Mouse (Mus musculus) left cerebral cortex, postnatal 10 days (tissue): ENCODE measurements around the gene Kmt2b. TPM values are rescaled to one million over a fixed set of nuclear protein-coding genes. Genes with fewer than 3 reads are reported as not detected.

Experiments used
- DNase-seq, 2 experiments: peaks; one replicate each; pipeline ENCODE4 v3.0.0; 2021 to 2022; ENCODE audit warnings: low spot score in 2 of 2, mixed read lengths in 1 of 2; ENCODE audit errors: extremely low spot score in 1 of 2
- intact Hi-C: fragments of 180-260 bp; cut with DNase I; formaldehyde crosslinking; loops from one replicate; pipeline ENCODE4 v1.15.1; 2025
- total RNA-seq, 2 experiments: library from RNA; stranded (reverse); gene quantifications; 2 replicates each; pipeline ENCODE4 v1.2.3; 2021

The Kmt2b gene
- total RNA-seq: 10 to 100 TPM; 54.1 to 56.9 TPM

DNA sequence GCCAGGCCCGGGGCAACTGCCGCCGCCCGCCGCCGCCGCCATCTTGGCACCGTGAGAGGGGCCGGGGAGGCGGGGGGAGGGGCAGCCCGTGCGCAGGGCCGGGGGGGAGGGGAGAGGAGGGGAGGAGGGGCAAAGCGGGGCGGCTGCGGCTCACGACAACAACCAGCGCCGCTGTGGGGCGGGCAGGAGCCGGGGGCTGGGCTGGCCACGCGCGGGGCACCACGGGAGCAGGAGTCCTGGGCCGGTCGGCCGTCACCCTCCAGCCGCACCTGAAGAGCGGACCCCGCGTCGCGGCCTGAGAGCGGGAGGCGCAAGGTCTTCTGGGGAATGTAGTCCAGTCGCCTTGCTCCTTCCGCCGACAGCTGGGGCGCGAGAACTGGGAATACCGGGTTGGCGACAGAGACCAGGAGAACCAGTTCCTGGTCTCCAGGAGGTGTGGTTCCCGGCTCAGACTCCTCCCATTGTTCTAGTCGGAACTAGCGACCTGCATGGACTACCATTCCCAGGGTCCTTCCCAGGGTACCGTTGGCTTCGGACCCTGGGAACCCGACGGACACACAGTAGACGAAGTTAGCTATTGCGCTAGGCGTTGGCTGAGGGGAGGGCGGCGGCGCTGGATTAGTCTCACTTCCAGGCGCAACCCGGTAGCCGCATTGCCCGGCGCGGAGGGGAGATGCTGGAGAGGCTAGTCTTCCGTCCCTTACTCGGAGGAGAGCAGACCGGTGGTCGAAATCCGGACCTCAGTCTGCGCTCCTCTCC, at the start of gene Kmt2b:
Gene Kmt2b, minus strand, starts transcription at position 51 of the 759 bp plus-strand sequence.
- intact Hi-C loops: no loop called here
- DNase-seq: peak; percentile 94 to 98

DNA sequence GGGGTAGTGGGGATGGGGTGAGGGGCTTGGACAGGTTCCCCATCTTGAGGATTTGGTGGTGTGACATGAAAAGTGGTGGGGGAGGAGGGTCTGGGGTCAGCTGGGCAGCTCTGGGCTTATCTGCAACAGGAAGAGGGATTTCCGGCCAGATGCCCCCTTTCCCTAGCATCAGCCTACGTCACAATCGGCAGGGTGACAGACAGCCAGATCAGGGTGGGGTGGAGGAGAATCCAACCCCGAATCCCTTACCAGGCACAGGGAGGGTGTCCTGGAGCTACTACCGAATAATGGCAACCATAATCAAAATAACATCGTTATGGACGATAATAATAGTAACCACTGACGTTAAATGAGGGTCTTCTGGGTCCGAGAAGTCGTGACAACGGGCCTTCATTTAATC, 47.9 kb upstream of the Kmt2b start:
- DNase-seq: no peak
- intact Hi-C loops: no loop called here

DNA sequence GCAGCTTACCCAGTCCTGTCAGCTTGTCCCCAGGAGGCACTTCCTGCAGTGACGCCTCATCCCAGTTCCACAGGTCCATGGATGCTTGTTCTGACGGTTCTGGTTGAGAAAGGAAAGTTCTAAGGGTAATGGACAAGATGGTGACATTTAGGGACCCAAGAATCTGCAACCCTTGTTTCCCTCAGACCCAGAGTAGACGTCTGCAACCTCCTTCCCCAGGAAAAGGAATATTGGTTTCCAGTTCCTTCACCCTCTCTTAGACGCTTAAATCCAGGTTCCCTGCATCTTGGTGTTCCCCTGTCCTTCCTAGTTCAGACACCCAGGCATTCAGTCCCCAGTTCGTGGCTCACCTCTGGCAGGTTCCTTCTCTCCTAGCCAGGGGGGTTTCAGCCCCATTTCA, 47.2 kb upstream of the Kmt2b start, which contains the start of gene Etv2:
Gene Etv2, minus strand, starts transcription at position 101 of the 400 bp plus-strand sequence.
- DNase-seq: no peak
- intact Hi-C loops: no loop called here

DNA sequence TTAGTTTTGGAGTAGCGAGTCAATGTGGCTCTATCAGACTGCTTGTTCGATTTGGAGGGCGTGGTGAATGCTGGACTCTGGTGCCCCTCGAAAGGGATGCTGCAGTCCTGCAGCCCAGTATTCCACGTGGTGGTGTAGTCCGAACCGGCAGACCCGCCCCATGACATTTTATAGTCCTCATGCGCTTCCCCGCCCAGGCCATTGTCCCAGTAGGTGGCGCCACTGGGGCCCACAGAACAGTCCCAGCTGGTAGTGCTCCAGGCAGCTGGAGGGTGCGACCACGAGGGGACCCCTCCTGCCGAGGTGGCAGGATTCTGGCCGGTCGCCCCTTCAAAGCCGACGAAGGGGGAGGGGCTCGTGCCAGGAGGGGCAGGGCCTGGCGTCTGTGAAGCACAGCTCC, 46.1 kb upstream of the Kmt2b start:
- intact Hi-C loops: no loop called here
- DNase-seq: peak in 1 of 2 experiments; percentile 78

DNA sequence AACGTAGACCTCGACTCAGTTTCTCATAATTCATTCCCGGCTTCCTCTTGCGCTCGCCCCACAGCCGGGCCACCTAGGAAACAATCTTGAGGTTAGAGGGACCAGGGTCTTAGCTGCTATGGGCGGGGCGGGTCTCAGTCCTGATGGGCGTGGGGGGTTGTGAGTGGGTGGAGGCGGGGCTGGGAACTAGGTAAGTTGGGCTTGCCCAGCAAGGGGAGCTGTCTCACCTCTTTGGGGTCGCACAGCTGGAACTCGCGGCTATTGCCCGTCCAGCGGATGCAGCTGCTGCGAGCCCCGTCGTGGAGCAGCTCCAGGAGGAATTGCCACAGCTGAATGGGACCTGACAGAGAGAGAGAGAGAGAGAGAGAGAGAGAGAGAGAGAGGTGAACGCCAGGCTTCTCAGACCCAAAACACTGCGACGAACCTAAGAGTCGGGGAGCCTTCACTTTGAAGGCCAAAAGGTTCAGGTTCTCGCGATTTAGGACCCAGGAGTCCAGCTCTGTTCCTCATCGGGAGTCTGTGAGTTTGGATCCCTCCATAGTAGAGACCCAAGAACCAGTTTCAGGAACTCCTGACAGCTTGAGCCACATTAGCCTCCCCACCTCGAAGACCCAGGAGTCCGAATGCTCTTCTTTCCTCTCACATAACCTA, 45.4 kb upstream of the Kmt2b start:
- no peak for DNase-seq
- intact Hi-C loops: no loop called here

DNA sequence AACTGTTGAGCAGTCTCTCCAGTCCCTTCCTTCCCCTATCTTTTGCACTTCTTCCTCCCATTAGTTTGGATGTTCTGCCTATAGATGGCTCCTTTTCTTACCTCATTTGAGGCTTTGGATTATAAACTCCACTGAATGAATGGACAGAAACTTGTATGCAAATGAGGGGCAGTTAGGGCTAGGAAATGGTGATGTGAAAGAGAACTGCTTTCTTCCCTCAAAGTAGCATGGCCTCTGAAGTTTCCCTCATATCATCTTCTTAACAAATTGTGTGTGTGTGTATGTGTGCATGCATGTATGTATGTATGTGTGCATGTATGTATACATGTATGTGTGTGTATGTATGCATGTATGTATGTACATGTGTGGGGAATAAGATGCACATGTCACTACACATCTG, 40.5 kb upstream of the Kmt2b start:
- intact Hi-C loops: no loop called here
- DNase-seq: no peak

DNA sequence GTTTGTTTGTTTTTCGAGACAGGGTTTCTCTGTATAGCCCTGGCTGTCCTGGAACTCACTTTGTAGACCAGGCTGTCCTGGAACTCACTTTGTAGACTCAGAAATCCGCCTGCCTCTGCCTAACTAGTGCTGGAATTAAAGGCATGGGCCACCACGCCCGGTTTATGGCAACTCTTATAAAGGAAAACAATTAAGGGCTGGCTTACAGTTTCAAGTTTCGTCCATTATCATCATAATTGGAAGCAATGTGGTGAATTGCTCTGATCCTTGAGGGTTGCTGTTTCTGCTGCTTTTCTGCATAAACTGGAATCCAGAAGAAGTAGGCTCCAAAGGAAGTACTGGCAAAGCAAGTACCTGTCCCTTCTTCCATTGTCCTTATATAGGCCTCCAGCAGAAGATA, 38.1 kb upstream of the Kmt2b start:
- intact Hi-C loops: no loop called here
- no peak for DNase-seq

DNA sequence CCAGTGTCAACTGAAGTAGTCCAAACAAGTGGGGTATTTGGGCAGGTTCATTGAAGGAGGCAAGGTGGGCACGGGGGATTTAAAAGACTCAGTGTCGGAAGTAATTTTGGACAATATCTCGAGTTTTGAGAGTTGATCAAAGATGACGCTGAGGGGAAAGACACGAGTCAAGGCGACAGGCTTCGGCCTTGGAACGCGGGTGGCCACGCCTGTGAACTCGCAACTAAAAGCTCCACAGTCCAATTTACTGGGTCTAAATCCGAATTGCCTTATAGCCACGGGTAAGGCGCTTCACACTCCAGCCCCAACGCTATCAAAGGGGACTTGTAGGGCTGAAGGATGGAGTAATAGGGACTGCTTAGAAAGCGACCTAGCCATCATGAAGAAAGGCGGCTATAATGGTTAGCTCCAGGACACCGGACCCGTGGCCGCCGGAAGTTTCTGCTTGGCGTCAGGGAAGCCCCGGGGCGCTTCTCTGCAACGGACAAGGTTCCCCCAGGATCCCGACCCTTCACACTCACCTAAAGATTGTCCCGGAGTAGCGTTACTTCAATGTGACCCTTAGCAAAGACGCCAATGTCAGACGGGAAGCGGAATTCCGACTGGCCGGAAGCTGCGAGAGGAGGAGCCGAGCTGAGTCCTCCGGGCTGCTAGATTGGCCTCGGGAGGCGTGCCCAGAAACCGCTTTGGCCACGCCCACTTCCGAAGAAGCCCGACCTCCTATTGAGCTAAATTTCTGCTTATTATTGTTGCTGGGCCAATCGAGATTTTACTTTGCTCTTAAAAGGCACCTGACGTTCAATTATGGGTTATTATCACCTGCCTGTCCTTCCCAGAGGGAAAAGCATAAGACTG, 37.2 kb upstream of the Kmt2b start, which contains the start of gene Cox6b1:
Gene Cox6b1, minus strand, starts transcription at position 622 of the 855 bp plus-strand sequence.
- DNase-seq: peak; percentile 83 to 93
- intact Hi-C loops: no loop called here

DNA sequence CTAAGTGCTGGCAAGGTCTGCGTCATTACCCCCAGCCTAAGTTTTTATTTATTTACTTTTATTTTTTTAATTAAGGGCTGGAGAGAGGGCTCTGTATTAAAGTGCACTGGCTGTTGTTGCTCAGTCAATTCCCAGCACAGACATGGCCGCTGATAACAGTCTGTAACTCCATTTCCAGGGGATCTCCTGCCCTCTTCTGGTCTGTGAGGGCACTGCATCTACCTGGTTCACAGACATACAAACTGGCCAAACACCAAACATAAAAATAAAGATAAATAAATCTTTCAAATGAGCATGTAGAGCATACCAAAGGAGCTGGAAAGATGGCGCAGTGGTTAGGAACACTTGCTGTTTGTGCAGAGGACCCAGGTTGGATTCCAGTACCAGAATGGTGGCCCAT, 30.7 kb upstream of the Kmt2b start:
- DNase-seq: no peak
- intact Hi-C loops: no loop called here

DNA sequence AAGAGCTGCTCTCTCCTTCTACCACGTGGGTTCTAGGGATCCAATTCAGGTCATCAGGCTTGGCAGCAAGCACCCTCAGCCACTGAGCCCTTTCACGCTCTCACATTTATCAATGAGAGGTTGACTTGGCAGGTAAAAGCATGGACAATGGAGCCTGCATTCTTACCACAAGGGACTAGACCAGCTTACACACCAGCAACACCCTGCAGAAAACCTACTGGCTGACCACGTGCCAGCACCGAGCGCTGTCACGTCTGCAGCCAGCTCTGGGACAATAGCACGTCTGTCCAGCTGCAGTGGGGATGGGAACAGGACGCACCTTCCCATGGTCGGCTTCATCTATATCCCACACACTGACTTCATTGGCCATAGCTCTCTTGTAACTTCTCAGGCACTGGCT, 30.1 kb upstream of the Kmt2b start:
- intact Hi-C loops: no loop called here
- no peak for DNase-seq

DNA sequence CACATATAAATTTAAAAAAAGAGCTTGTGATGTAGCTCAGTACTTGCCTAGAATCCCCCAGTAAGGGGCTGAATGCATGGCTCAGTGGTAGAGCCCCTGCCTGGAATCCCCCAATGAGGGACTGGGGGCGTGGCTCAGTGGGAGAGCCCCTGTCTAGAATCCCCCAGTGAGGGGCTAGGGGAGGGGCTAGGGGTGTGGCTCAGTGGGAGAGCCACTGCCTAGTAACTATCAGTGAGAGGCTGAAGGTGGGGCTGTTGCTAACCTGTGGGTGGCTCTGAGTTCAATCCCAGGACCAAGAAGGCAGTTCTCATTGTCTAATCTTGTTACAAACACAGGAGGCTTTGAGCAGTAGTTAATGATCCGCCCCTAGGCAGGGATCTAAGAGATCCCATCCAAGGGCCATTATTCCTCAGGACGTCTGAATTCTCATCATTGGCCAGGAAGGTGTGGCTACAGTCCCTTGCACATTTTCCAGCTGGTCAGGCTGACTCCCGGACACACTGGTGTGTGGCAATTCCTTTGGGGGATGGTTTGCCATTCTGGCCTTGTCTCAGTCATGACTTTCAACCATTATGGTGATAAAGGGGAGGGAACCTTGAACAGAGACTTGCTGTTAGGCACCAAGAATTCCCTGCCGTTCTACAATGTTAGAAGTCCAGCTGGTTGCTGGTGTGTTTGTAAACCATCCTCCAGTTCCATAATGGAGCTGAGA, 26.7 kb upstream of the Kmt2b start:
- DNase-seq: no peak
- intact Hi-C loops: no loop called here

DNA sequence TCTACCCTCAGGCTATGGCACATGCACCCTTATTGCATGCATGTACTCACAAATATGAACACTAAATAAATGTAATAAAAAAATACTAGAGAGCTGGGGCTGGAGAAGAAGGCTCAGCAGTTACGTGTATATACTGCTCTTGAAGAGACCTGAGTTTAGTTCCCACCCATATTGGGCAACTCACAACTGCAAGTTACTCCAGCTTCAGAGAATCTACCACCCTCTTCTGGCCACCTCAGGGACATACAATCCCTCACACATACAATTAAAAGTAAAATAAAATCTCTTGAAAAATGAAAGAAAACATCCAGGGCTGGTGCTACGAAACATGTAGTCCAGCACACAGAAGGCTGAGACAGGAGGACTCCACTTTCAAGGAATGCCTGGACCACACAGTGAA, 25.9 kb upstream of the Kmt2b start:
- intact Hi-C loops: no loop called here
- DNase-seq: no peak

DNA sequence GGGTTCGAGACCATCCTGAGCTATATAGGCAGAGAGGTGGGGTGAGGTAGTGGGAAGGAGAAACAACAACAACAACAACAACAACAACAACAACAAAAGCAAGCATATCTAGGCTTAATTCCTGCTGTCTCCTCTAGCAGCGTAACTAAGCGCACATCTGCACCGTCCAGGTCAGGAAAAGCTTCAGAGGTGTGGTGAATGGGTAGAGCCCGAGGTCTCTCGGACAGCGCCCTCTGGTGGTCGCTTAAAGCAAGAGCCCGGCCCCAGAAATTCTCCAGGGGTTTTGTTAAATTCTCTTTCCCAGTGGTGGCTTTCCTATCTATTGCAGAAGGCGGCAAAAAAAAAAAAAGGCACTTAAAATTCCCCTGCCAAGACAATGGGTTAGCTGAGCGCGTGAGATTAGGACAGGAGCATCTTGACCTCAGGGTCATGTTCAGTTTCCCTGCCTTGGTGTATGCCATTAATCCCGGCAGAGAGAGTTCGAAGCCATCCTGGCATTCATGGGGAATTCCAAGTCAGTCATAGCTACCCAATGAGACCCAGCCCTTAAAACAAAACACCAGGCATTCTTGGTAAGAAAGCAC, 25.1 kb upstream of the Kmt2b start:
- intact Hi-C loops: no loop called here
- peak; percentile 39 to 54 for DNase-seq

DNA sequence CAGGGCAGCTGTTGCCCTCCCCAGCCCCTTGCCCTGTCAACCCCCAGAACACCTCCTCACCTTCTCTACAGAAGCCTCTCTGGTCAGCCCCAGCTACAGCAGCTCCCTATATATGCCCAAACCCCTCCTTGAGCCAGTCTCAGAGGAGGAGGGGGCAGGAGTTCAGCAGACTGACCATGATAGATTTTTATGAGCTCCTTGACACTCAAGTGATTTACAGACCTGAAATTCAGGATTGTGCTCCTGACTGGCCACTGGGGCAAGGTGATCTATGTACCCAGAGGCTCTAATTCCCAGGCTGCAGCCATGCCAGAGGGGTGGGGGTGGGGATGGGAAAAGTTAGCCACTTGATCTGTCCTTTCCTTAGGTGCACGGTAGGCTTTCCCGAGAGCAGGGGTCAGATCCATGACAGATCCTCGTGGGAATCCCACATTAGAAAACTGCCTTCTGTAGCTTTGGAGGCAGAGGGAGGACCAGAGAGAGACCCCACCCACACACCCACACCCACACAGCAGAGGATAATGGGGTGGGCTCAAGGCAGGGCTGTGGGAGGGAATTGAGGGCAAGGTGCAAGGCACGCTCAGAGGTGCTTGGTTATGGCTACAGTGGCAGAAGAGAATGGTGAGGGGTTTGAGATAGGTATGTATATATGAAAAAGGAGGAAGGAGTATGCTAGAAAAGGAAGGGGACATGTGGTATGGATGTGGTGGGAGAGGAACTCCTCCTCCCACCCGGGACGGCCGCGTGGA, 24.3 kb upstream of the Kmt2b start, which contains the start of gene Upk1a:
Gene Upk1a, minus strand, starts transcription at position 194 of the 749 bp plus-strand sequence.
- intact Hi-C loops: no loop called here

DNA sequence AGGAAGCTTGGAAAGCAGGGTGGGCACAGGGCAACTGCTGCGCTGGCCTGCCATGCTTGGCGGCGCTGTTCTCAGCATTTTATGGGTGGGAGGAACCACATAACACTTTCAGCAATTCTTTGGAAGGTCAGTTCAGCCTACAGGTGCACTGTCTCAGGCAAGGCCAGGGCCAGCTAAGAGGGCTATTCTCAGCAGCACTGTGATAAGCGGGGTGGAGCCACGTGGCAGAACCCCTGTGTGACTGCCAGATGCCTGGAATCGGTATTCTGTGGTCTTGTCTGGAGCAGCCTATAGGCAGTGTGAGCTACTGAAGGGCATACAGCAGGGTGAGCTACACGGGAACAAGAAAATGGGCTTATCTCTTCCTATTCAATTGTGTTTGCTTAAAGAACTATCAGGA, 21.5 kb upstream of the Kmt2b start:
- intact Hi-C loops: no loop called here

More for the DNA sequence above, 24.3 kb upstream of the Kmt2b start, which contains the start of gene Upk1a:
- no peak for DNase-seq

DNA sequence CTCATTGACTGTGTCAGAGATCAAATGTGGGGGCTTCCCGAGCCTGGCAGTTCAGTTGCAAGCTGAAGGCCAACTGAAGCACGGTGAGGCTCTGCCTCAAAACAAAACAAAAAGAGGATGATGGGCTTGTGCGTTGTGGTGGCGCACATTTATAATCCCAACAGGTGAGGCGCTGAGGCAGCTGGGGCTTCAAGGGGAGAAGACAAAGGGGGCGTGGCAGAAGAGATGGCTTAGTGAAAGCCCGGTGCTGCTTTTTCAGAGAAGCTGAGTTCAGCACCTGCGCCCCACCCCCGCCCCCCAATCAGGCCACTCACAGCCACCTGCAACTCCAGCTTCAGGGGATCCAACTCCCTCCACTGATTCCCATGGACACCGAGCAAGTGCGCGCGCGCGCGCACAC, 19.9 kb upstream of the Kmt2b start:
- no peak for DNase-seq
- intact Hi-C loops: no loop called here

More for the DNA sequence above, 21.5 kb upstream of the Kmt2b start:
- DNase-seq: no peak

DNA sequence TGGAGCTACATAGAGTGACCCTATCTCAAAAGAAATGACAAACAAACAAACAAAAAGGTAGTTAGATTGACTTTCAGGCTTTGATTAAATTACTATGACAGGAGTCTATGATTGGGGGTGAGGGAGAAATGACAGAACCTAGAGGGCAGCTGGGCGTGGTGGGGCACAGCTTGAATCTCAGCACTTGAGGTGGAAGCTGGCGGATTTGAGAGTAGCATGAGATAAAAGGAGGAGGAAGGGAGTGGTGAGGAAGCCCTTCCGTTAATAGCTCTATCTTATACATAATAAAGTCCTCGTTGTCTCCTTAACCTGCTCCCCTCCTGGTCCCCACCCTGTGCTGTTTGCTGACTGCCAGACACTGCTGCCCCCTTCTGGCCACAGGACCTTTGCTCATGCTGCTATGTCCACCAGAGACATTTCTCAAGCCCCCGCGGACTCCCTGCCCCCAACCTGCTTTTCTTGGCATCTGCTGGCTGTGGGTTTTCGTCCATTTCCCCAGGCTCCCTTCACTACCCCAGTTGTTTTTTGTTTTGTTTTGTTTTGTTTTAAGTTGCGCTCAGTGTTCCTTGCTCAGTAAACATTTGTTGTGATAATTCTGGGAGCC, 19.3 kb upstream of the Kmt2b start:
- intact Hi-C loops: no loop called here
- peak in 1 of 2 experiments; percentile 74 for DNase-seq
